In the genomic region with DNA sequence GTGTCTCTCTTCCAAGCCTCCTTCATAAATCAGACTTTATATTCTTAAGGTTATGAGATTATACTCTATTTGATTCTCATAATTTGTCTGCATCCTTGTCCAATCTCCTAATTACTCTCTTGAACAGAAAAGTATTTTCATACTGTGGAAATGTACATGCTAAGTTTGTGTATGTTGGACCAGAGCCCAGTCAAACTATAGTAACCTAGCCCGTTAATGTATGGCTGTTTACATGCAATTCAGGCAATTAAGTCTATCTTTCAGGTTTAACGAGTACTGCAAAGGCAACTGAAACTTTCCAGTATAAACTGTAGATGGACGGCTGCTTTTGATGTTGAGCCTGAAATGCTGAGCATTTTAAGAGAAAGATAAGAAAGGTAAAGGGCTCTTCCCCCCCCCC, we compare ENCODE assay signal across 27 mouse cellular contexts.
"Had no signal": no experiment of that assay in that cellular context is flagged by ENCODE, and none has a peak within 500 bp of the region (broad histone marks: within the 10 kb centered on the region; RNA-seq: fewer than 3 reads in every experiment).

No protein-coding gene starts in this region.

- DNase-seq: gastrocnemius, adult 2 months; gastrocnemius, postnatal 10 days; gastrocnemius, postnatal 25 days; heart, adult 18-20 months; heart, postnatal 10 days; heart, postnatal 4 days; kidney, adult 11 months; kidney, adult 8-10 months; kidney, postnatal 14 days; kidney, postnatal 36 days; layer of hippocampus, adult 9-11 months; layer of hippocampus, postnatal 36 days; left cerebral cortex, postnatal 4 days; liver; liver, embryonic 13.5 days had no signal

- H3K9ac ChIP-seq: heart, embryonic 12.5 days; hindbrain, embryonic 12.5 days; hindbrain, embryonic 14.5 days; intestine, embryonic 15.5 days; kidney, embryonic 15.5 days; limb, embryonic 12.5 days; liver, embryonic 13.5 days; liver, embryonic 15.5 days had no signal

- H3K4me2 ChIP-seq: heart, embryonic 12.5 days; hindbrain, embryonic 12.5 days; hindbrain, embryonic 14.5 days; intestine, embryonic 15.5 days; kidney, embryonic 15.5 days; limb, embryonic 12.5 days; liver, embryonic 11.5 days; liver, embryonic 13.5 days; liver, embryonic 15.5 days had no signal

- H3K9me3 ChIP-seq: heart, embryonic 10.5 days; hindbrain, embryonic 10.5 days; hindbrain, embryonic 12.5 days; intestine, embryonic 15.5 days; kidney, embryonic 15.5 days; limb, embryonic 12.5 days; liver, embryonic 13.5 days; liver, embryonic 15.5 days had no signal

- H3K4me1 ChIP-seq: heart, embryonic 10.5 days; heart, embryonic 12.5 days; hindbrain, embryonic 10.5 days; hindbrain, embryonic 12.5 days; intestine, embryonic 15.5 days; kidney, embryonic 15.5 days; limb, embryonic 12.5 days; liver, embryonic 13.5 days; liver, embryonic 15.5 days had no signal

- H3K27ac ChIP-seq: gastrocnemius, adult 2 months; heart, embryonic 10.5 days; hindbrain, embryonic 10.5 days; hindbrain, embryonic 12.5 days; hindbrain, embryonic 14.5 days; intestine, embryonic 15.5 days; kidney, embryonic 15.5 days; limb, embryonic 12.5 days; liver, embryonic 13.5 days; liver, embryonic 15.5 days had no signal

- H3K4me3 ChIP-seq: gastrocnemius, adult 2 months; heart, embryonic 10.5 days; heart, embryonic 12.5 days; hindbrain, embryonic 10.5 days; hindbrain, embryonic 12.5 days; intestine, embryonic 15.5 days; kidney, embryonic 15.5 days; limb, embryonic 12.5 days; liver, embryonic 13.5 days; liver, embryonic 15.5 days had no signal

- H3K36me3 ChIP-seq: heart, embryonic 10.5 days; heart, embryonic 12.5 days; hindbrain, embryonic 10.5 days; hindbrain, embryonic 12.5 days; intestine, embryonic 15.5 days; kidney, embryonic 15.5 days; limb, embryonic 12.5 days; liver, embryonic 13.5 days; liver, embryonic 15.5 days had no signal

- ATAC-seq: hindbrain, embryonic 16.5 days; inflammation-experienced regulatory T-cells, adult 6 months; intestine, embryonic 15.5 days had no signal

- H3K27me3 ChIP-seq: heart, embryonic 12.5 days; hindbrain, embryonic 12.5 days; intestine, embryonic 15.5 days; kidney, embryonic 15.5 days; limb, embryonic 12.5 days; liver, embryonic 13.5 days; liver, embryonic 15.5 days had no signal
